Mouse (Mus musculus) spleen, postnatal 14 days (tissue): ENCODE results near the gene Tmem239.
A peak's percentile ranks its signal among the peaks of the same experiment; 100 is the strongest.
"Not testable (repeated sequence)": the region's sequence is repeated elsewhere in the genome, so short reads cannot be mapped to it uniquely, and the experiment has no call there.

Source experiments
- DNase-seq, 2 experiments: peaks; one replicate each; pipeline ENCODE4 v3.0.0; 2021 to 2022; ENCODE audit warnings: low spot score in 2 of 2

The Tmem239 gene

DNA sequence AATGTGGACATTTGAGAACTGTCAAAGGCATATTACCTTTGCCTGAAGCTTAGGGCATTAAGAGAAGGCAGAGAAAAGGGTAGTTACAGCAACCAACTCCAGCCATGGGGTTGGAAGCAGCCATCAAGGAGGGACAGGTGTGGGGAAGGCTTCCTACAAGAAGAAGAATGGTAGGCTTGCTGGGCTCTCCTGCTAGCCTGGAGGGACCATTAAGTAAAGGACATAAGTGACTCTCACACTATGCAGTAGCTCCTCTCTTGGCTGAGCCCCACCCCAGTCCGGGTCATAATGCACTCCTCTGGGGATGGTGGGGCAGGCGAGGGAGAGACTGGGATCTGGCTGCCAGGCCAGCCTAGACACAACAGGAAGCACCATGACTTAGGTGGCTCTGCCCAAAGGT is at the start of gene Tmem239:
Gene Tmem239 (plus strand): TSS at position 301 of the 400 bp plus-strand sequence.
- no peak for DNase-seq

- no peak for DNase-seq
These were observed 48.7 kb upstream of the Tmem239 start for GRCm38 (mm10) chr2:130357551-130357950.

GRCm38 (mm10) chr2:130358852-130359251 is 47.4 kb upstream of the Tmem239 start:
- no peak for DNase-seq

DNA sequence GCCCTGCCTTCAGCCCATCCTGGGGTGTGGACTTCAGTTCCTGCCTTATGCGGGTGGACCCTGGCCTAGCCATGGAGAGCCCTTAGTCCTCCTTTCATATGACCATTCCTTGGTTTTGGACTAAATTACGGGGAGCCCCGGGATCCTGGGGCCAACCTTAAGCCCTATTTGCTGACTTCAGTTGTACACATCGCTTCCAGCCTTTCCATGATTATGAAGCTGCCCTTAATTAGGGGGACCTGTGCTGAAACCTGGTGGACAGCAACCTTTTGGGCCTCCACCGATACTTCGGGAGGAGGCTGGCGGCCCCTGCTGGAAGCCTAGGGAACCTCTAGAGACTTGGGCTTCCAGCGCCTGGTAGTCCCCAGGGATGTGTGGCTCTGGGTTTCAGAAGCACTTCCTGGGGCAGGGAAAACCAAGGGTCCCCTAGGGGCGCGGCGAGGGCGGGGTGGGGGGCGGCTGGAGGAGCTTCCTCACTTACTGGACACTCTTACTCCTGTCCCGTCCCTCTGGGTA is 43.7 kb upstream of the Tmem239 start:
- DNase-seq = peak in 1 of 2 experiments; percentile 9

DNA sequence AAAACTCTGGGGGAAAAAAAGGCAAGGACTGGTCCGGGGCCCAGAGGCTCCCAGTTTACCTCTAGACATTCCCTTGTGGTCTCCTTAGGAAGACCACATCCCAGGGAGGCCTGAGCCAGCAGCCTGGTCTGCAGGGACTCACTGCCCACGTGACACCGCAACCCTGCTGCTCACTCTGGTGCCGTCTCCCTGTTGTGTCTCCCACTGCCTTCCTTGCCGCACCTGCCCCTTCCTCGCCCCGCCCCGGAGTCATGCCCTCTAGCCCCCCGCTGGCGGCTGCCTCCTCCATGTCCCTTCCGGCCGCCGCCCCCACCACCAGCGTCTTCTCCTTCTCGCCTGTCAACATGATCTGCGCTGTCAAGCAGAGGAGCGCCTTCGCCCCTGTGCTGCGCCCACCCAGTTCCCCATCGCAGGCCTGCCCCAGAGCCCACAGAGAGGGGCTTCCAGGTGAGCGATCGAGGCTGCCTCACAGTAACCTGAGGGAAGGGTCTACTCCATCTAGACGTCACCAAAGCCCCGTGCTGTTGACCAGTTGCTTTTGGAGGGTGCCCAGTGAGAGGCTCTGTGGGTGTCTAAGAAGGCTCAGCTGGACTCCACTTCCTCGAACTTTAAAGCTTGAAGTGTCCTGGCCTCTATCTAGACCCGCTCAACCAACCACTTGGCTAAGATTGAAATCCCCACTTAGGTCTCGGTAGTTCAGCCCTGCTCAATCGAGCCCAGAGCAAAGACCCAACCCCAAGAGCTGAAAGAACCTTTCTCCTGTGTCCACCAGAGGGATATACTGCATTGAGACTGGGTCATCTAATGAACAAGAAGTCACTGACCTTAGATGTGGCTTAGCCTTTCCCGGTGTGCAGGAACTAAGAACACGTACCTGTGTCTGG is 40.8 kb upstream of the Tmem239 start:
- no peak for DNase-seq

- no peak for DNase-seq
These were observed 38.9 kb upstream of the Tmem239 start for GRCm38 (mm10) chr2:130367386-130367785.

DNA sequence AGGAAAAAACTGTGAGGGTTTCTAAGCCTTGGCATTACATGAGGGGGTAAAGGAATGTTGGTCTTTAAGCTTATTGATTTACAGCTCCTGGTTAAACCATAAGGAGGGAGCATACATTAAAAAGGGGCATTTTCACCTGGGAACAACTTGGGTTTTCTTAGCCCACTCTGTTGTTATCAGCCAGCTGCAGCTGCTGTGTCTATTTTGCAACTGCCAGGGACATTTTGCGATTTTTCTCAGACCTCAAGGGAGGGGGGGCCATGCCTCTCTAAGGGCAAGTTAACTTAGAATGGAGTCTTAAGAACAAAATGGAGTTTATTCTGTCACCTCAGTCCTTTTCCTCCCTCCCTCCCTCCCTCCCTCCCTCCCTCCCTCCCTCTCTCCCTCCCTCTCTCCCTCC is 33.3 kb upstream of the Tmem239 start:
- DNase-seq = not testable (repeated sequence)

- DNase-seq = no peak
These were observed 31.3 kb upstream of the Tmem239 start for GRCm38 (mm10) chr2:130374951-130375350.

DNA sequence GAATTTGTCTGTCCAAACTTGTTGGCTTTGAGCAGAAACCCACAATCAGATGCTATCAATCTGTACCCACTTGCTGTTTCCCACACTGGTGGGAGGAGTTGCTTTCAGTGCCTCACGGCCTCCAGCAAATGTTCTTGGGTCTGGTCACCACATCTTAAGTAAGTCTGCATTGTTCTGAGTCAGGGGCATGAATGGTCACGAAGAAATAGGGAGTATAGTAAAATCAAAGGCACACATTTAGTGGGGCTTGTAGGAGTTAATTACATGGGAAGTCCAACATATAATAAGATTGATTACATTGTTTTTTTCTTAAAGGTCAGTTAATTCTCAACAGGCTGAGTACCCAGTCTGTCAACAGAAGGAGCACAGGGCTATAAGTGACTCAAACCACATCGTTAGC is 23.1 kb upstream of the Tmem239 start:
- no peak for DNase-seq

DNA sequence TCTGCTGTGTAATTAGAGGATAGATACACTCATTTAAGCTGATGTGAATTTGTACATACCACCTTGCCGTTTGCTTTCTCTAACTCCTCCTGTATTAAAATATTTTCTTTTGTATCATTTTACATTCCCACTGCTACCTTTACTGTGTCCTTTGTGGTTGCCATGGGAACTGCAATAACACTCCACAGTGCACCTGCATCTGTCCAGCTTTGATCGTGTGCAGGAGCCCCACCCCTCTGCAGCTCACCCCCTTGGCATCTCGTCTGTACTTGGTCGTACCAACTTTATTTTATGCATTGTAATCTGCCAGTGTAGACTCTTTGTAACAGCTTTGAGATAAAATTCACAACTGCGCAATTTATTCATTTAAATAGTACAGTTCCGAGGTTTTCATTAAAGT is 22.4 kb upstream of the Tmem239 start:
- no peak for DNase-seq

DNA sequence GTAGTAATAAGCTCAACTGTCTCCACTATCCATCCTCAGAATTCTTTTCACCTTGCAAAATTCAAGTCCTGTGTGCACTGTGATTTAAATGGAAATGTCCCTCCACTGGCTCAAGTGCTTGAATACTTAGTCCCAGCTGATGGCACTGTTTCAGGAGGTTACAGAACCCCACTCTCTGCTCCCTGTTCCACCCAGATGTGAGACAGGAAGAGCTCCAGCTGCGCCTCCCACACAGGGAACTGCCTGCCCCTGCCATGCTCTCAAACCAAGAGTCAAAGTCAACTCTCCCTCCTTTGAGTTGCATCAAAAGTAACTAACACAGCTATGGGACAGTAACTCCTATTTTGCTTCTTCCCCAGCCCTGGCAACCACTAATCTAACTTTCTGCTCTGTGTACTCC is 20.1 kb upstream of the Tmem239 start:
- DNase-seq = no peak

DNA sequence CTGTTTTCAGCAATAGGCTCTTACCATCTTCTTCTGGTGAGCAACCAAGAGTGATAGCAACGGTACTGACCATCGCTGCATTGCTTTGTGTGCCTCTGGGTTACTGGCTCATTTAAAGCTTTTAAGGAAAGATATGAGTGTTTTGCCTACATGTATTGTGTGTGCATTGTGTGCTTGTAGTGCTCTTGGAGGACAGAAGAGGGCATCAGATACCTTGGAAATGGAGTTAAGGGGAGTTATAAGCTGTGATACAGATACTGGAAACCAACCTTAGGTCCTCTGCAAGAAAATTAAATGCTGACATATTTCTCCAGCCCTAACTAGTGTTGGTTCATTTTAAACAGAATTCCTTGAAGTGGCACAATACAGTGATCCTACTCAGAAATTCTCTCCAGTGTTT is 17.5 kb upstream of the Tmem239 start:
- DNase-seq = no peak

GRCm38 (mm10) chr2:130390993-130391625 is 15.2 kb upstream of the Tmem239 start:
- DNase-seq = no peak

DNA sequence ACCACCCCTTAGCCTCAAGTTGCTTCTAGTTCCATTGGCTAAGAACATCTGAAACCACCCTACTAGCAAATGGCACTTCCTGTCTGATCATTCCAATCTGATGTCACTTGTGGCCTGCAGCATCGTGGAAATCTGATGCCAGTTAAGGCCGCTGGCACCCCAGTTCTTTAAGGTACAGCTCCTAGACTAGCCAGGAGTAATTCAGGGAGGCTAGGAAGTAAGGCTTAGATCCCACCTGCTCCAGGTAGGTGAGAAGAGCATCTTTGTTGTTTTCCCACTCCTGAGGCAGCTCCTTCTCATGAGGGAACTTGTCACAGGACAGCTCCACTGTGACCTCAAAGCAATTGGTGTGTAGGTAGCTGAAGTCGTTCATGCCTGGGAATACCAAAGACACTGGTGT is 13.4 kb upstream of the Tmem239 start:
- no peak for DNase-seq

- DNase-seq = no peak
These were observed 10.6 kb upstream of the Tmem239 start for GRCm38 (mm10) chr2:130395696-130396095.

- no peak for DNase-seq
These were observed 8.9 kb upstream of the Tmem239 start, which contains the start of gene Cpxm1 for GRCm38 (mm10) chr2:130397186-130397985. Cpxm1 (minus strand) TSS chr2:130397574.

DNA sequence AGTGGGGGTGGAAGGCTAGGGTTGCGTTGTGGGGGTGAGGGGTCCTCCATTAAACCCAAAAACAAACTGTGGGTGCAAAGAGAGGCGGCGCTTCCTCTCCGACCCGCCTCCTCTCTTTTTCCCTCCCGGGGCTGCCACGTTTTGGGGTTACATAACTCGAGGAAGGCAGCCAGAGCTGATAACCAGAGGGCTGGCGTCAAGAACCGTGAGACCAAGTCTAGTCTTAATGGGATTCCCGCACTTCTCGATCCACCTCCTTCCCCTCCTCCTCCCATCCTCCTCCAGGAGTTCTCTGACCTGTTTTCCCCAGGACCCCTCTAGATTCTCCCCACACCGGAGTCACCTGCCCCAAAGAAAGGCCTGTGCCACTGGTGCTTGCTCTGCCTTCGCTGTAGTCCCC is 8.2 kb upstream of the Tmem239 start:
- no peak for DNase-seq

DNA sequence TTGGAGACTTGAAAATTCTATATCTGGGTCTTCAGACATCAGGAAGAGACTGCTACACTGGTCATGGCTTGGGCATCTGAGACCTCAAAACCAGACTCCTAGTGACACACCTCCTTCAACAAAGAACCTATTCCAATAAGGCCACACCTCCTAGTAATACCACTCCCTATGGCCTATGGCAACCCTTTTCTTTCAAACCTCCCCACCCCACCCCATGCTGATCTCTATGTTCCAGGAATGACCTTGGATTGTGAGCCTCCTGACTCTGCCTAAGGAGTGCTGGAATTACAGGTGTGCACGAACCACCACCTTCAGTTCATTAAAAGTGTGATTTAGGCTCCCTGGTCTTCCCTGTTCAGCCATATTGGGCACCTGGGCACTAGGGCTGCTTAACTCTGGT is 6.2 kb upstream of the Tmem239 start:
- no peak for DNase-seq

GRCm38 (mm10) chr2:130401891-130402290 is 4.4 kb upstream of the Tmem239 start:
- no peak for DNase-seq

DNA sequence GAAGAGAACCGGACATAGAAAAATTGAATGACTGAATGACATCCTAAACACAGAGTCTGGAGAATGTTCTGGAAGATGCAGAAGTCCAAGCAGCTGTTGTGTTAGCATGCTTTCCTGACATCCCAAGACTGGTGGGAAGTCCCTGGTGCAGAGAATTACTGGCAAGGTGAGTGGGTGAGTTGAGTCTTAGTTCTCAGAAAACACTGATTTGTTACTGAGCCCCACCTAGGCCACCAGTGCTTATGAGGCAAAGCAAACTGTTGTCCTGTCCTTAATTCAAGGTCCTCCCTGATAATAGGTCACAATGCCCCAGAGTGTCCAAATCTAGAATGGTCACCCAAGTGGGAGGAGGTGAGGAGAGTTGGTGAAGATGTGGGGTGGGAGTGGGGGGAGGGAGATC is 1.3 kb upstream of the Tmem239 start, which contains the start of the genes Gm28372 and 1700020A23Rik:
Gene Gm28372 (plus strand): TSS at position 301 of the 400 bp plus-strand sequence.
Gene 1700020A23Rik (plus strand): TSS at position 321 of the 400 bp plus-strand sequence.
- no peak for DNase-seq

DNA sequence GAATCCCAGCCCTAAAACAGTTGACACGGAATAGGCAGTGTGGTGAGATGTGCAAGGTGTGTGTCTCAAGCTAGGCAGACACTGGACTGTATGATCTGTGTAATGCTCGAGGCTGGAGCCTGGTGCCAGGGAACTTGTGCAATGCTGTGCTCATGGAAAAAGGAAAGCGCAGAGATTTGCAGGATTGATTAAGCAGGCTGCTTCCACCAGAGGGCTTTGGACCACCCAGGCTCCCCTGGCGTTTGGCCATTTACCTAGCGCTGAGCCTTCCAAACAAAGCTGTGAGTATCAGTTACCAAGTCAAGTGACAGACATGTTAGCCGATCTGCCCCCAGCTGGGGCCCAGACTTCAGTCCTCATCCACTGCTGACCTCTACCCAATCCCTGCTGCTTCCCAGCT is 1.9 kb downstream of the Tmem239 start:
- no peak for DNase-seq
